In genomic region chr4:82500578-82501098, GRCm38 (mm10) we compare ENCODE assay signal across 10 mouse cellular contexts.
DNase-seq lines count a peak whose midpoint lies in the region; ATAC-seq and TF ChIP-seq lines count a peak whose summit lies in the region.
"Had no signal": no experiment of that assay in that cellular context is flagged by ENCODE, and none has a peak within 500 bp of the region (broad histone marks: within the 10 kb centered on the region; RNA-seq: fewer than 3 reads in every experiment).

No protein-coding gene starts in this region.

- intact Hi-C loops in heart, postnatal 25 days (cut with DNase I), result loop anchor here (2.0 to 5.0 kb wide), 4 partner anchors 18 to 188 kb away; no protein-coding TSS in a partner anchor

- TF ChIP-seq POLR2A in thymus, adult 2 months (IDR thresholded peaks at IDR 0.05; ENCODE audit: control insufficient read depth, extremely low read depth, insufficient read depth, low read length, poor library complexity), result no peak

- H3K4me1 ChIP-seq in heart, embryonic 13.5 days, result peaks cover 58% of the 10 kb centered on the region
- peaks cover 42% of the 10 kb centered on the region for H3K4me1 ChIP-seq in heart, embryonic 16.5 days (ENCODE audit: control insufficient read depth, insufficient read depth, low read length)
- H3K4me1 ChIP-seq in midbrain, embryonic 12.5 days, result peaks cover 25% of the 10 kb centered on the region
- no peaks in the 10 kb centered on the region for H3K4me1 ChIP-seq in thymus, adult 2 months (replicated peaks; ENCODE audit: control insufficient read depth, insufficient read depth, low read length)

- H3K36me3 ChIP-seq in heart, embryonic 13.5 days, result peaks cover 32% of the 10 kb centered on the region
- peaks cover 6% of the 10 kb centered on the region for H3K36me3 ChIP-seq in heart, embryonic 16.5 days (ENCODE audit: control insufficient read depth, insufficient read depth)
- peaks cover 12% of the 10 kb centered on the region; the same call in 1 of the 2 replicates for H3K36me3 ChIP-seq in midbrain, embryonic 12.5 days
- no peaks in the 10 kb centered on the region for H3K36me3 ChIP-seq in thymus, adult 2 months (ENCODE audit: control insufficient read depth, insufficient read depth, low read length)

- WGBS in heart, embryonic 13.5 days, result 46% methylated on average over 5 of the region's 5 CpGs
- WGBS in heart, embryonic 16.5 days, result 35% methylated on average over 5 of the region's 5 CpGs
- WGBS in midbrain, embryonic 12.5 days, result 69% methylated on average over 5 of the region's 5 CpGs
- 3% methylated on average over 5 of the region's 5 CpGs for WGBS in thymus, adult 2 months

- ATAC-seq in heart, embryonic 13.5 days (ENCODE audit: extremely low read depth, insufficient number of reproducible peaks, low FRiP score, low TSS enrichment), result no peak
- ATAC-seq in common myeloid progenitor, adult 5-6 weeks (replicated peaks; ENCODE audit: low read depth, poor library complexity, severe bottlenecking), result peak; percentile 56
- no peak for ATAC-seq in heart, embryonic 16.5 days (replicated peaks; ENCODE audit: extremely low read depth, insufficient read depth, low FRiP score)
- no peak for ATAC-seq in midbrain, embryonic 12.5 days (ENCODE audit: low FRiP score, low read depth)

- no peak for DNase-seq in heart, postnatal 25 days (ENCODE audit: low spot score)
- DNase-seq in spleen, postnatal 10 days (ENCODE audit: low spot score in 2 of 2), result no peak
- no peak for DNase-seq in thymus, adult 2 months
- no peak for DNase-seq in adrenal gland, adult 8-10 months
- DNase-seq: gastrocnemius, postnatal 10 days; left cerebral cortex, postnatal 4 days had no signal

- H3K9ac ChIP-seq in heart, embryonic 13.5 days, result peak overlapping the region; percentile 100
- H3K9ac ChIP-seq in heart, embryonic 16.5 days (ENCODE audit: low read length), result peak overlapping the region; percentile 76
- 0 out of 2 replicates have a peak overlapping the region, but pooled peaks have one; percentile 37 for H3K9ac ChIP-seq in midbrain, embryonic 12.5 days (replicated peaks)

- H3K27me3 ChIP-seq in heart, embryonic 13.5 days (replicated peaks), result no peaks in the 10 kb centered on the region
- no peaks in the 10 kb centered on the region for H3K27me3 ChIP-seq in heart, embryonic 16.5 days (ENCODE audit: control insufficient read depth, insufficient read depth, low read length)
- no peaks in the 10 kb centered on the region; the same call in 1 of the 2 replicates for H3K27me3 ChIP-seq in midbrain, embryonic 12.5 days
- H3K27me3 ChIP-seq in thymus, adult 2 months (ENCODE audit: control insufficient read depth, insufficient read depth, low read length), result peaks cover 7% of the 10 kb centered on the region; the same call in 1 of the 2 replicates

- H3K27ac ChIP-seq in heart, embryonic 13.5 days (replicated peaks), result peak overlapping the region; percentile 84
- H3K27ac ChIP-seq in heart, embryonic 16.5 days (ENCODE audit: low read length), result peak overlapping the region; percentile 88
- H3K27ac ChIP-seq in midbrain, embryonic 12.5 days (replicated peaks), result no peak overlapping the region
- no peak overlapping the region for H3K27ac ChIP-seq in thymus, adult 2 months (ENCODE audit: control insufficient read depth, insufficient read depth, low read length)

- peak overlapping the region; percentile 95 for H3K4me2 ChIP-seq in heart, embryonic 13.5 days
- H3K4me2 ChIP-seq in heart, embryonic 16.5 days (ENCODE audit: low read depth, low read length), result peak overlapping the region; percentile 72
- H3K4me2 ChIP-seq in midbrain, embryonic 12.5 days (replicated peaks), result peak overlapping the region; percentile 94

- no peaks in the 10 kb centered on the region for H3K9me3 ChIP-seq in heart, embryonic 13.5 days
- H3K9me3 ChIP-seq in heart, embryonic 16.5 days (replicated peaks; ENCODE audit: control insufficient read depth, low read length), result no peaks in the 10 kb centered on the region
- H3K9me3 ChIP-seq in midbrain, embryonic 12.5 days, result no peaks in the 10 kb centered on the region

- no peak for TF ChIP-seq CTCF in thymus, adult 2 months (IDR thresholded peaks at IDR 0.05; ENCODE audit: borderline replicate concordance, control insufficient read depth, extremely low read depth, insufficient read depth, low read length, poor library complexity)

- H3K4me3 ChIP-seq in heart, embryonic 13.5 days, result peak overlapping the region; percentile 100
- peak overlapping the region; percentile 48 for H3K4me3 ChIP-seq in heart, embryonic 16.5 days (ENCODE audit: low read length)
- H3K4me3 ChIP-seq in midbrain, embryonic 12.5 days, result peak overlapping the region; percentile 21
- no peak overlapping the region for H3K4me3 ChIP-seq in thymus, adult 2 months (ENCODE audit: control insufficient read depth, insufficient read depth, low read length)

Comparison
In these comparisons a context has a peak if more than half of its experiments do, and no peak if none do; other contexts are left out.
1. H3K27ac ChIP-seq: peak in heart, embryonic 13.5 days (single experiment) and heart, embryonic 16.5 days (single experiment); none in midbrain, embryonic 12.5 days (single experiment) and thymus, adult 2 months (single experiment).
2. H3K9ac ChIP-seq: peak in every context shown above with its lines; median percentile 100 in heart, embryonic 13.5 days; 76 in heart, embryonic 16.5 days; 37 in midbrain, embryonic 12.5 days.
3. Peak in every context shown above with its lines, with median percentiles within 50 percentile points of each other: H3K4me2 ChIP-seq.